Mouse (Mus musculus): ENCODE results near the gene Il17ra.

GRCm38 (mm10) chr6:120486051-120486510 is 23.0 kb downstream of the Il17ra start:
- TF ChIP-seq CTCF (IDR thresholded peaks at IDR 0.05; ENCODE audit: low read depth) (peak; percentile 33), EP300 (IDR thresholded peaks at IDR 0.05; ENCODE audit: low read depth) (no peak)

All from liver, postnatal 0 days (tissue).